Mouse (Mus musculus): Measurements from ENCODE around the gene Fbxo6.

GRCm38 (mm10) chr4:148107621-148108291 is 44.2 kb downstream of the Fbxo6 start:
- TF ChIP-seq CTCF (IDR thresholded peaks at IDR 0.05; ENCODE audit: borderline replicate concordance, insufficient read depth, low read depth, low read length) (no peak), POLR2A (IDR thresholded peaks at IDR 0.05; ENCODE audit: borderline replicate concordance, insufficient read depth, low read length) (no peak)
